Mouse (Mus musculus): ENCODE results near the gene Hoxd1. TPM values are rescaled to one million over a fixed set of nuclear protein-coding genes. Genes with fewer than 3 reads are reported as not detected.

Gene Hoxd1
- polyA plus RNA-seq (2014; fragmentation: Illumina TruSeq; extraction: RNeasy Lipid Tissue Mini Kit (QIAGEN cat#74804)) = not detected

GRCm38 (mm10) chr2:74762522-74763244 is at the start of gene Hoxd1:
Hoxd1 (plus strand) TSS chr2:74762980.

DNA sequence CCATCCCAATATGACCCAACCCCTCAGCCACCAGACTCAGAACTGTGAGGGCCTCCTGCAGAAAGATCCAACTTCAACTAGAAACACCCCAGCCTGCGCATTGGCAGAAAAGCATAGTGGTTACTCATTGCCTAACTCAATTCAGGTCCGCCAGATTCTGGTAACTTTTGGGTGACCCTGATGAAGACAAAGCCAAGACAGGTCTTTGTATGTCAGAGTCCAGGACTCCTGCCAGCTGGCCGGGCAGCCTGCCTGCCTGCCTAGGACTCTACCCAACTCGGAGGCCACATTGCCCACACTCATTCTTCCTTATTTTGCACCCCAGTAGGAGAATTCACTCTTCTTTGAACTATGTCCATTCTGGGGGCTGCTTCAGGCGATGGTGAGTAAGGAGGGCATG is 36.2 kb upstream of the Hoxd1 start, which contains the start of gene Gm28230:
Gene Gm28230 (plus strand): TSS at position 178 of the 400 bp plus-strand sequence.

Other genes with a start within 250 kb of the Hoxd1 start
- 48.7 TPM for gene Lnpk, start 183.5 kb upstream of the Hoxd1 start, polyA plus RNA-seq (2014; fragmentation: Illumina TruSeq; extraction: RNeasy Lipid Tissue Mini Kit (QIAGEN cat#74804))
- not detected for gene Evx2, start 103.4 kb upstream of the Hoxd1 start, polyA plus RNA-seq (2014; fragmentation: Illumina TruSeq; extraction: RNeasy Lipid Tissue Mini Kit (QIAGEN cat#74804))
- gene Hoxd13, start 94.7 kb upstream of the Hoxd1 start, polyA plus RNA-seq (2014; fragmentation: Illumina TruSeq; extraction: RNeasy Lipid Tissue Mini Kit (QIAGEN cat#74804)) = not detected
- not detected for gene Hoxd12, start 88.0 kb upstream of the Hoxd1 start, polyA plus RNA-seq (2014; fragmentation: Illumina TruSeq; extraction: RNeasy Lipid Tissue Mini Kit (QIAGEN cat#74804))
- gene Hoxd11, start 83.4 kb upstream of the Hoxd1 start, polyA plus RNA-seq (2014; fragmentation: Illumina TruSeq; extraction: RNeasy Lipid Tissue Mini Kit (QIAGEN cat#74804)) = 4.8 TPM
- 25.6 TPM for gene Hoxd10, start 71.1 kb upstream of the Hoxd1 start, polyA plus RNA-seq (2014; fragmentation: Illumina TruSeq; extraction: RNeasy Lipid Tissue Mini Kit (QIAGEN cat#74804))
- 26.6 TPM for gene Hoxd9, start 65.3 kb upstream of the Hoxd1 start, polyA plus RNA-seq (2014; fragmentation: Illumina TruSeq; extraction: RNeasy Lipid Tissue Mini Kit (QIAGEN cat#74804))
- 70.2 TPM for gene Hoxd8, start 58.4 kb upstream of the Hoxd1 start, polyA plus RNA-seq (2014; fragmentation: Illumina TruSeq; extraction: RNeasy Lipid Tissue Mini Kit (QIAGEN cat#74804))
- gene Hoxd3, start 51.1 kb upstream of the Hoxd1 start, polyA plus RNA-seq (2014; fragmentation: Illumina TruSeq; extraction: RNeasy Lipid Tissue Mini Kit (QIAGEN cat#74804)) = 1.6 TPM
- gene Hoxd4, start 51.1 kb upstream of the Hoxd1 start, polyA plus RNA-seq (2014; fragmentation: Illumina TruSeq; extraction: RNeasy Lipid Tissue Mini Kit (QIAGEN cat#74804)) = 4.2 TPM
- gene Gm28230, start 36.3 kb upstream of the Hoxd1 start, polyA plus RNA-seq (2014; fragmentation: Illumina TruSeq; extraction: RNeasy Lipid Tissue Mini Kit (QIAGEN cat#74804)) = 0.48 TPM
- gene Mtx2, start 62.8 kb downstream of the Hoxd1 start, polyA plus RNA-seq (2014; fragmentation: Illumina TruSeq; extraction: RNeasy Lipid Tissue Mini Kit (QIAGEN cat#74804)) = 156 TPM